Mouse (Mus musculus) kidney, adult 2 months (tissue): Measurements from ENCODE around the gene S100a14. TPM values are rescaled to one million over a fixed set of nuclear protein-coding genes. Genes with fewer than 3 reads are reported as not detected.
A peak's percentile ranks its signal among the peaks of the same experiment; 100 is the strongest.

Experiments
- DNase-seq: peaks from one replicate; pipeline ENCODE4 v3.0.0; 2021
- H3K27ac ChIP-seq: fragments of 200-500 bp; 2 replicates; pipeline ENCODE4 v1.5.1; 2012; ENCODE audit warnings: low read depth, low read length, control low read depth, inconsistent platforms; ENCODE audit not compliant: insufficient read depth
- H3K27me3 ChIP-seq: fragments of 200-500 bp; replicated peaks from 2 replicates; pipeline ENCODE4 v1.6.1; 2012; ENCODE audit warnings: mild to moderate bottlenecking, moderate library complexity, low read length, inconsistent platforms; ENCODE audit not compliant: control insufficient read depth, insufficient read depth
- H3K36me3 ChIP-seq: fragments of 200-500 bp; 2 replicates; pipeline ENCODE4 v1.6.1; 2012; ENCODE audit warnings: mild to moderate bottlenecking, moderate library complexity, low read length, inconsistent platforms; ENCODE audit not compliant: control insufficient read depth, insufficient read depth
- H3K4me1 ChIP-seq: fragments of 200-500 bp; 2 replicates; pipeline ENCODE4 v1.6.1; 2011; ENCODE audit warnings: low read length; ENCODE audit not compliant: control insufficient read depth, insufficient read depth
- H3K4me3 ChIP-seq: fragments of 200-500 bp; 2 replicates; pipeline ENCODE4 v1.5.1; 2011; ENCODE audit warnings: mild to moderate bottlenecking, low read depth, low read length, control low read depth; ENCODE audit not compliant: insufficient read depth
- CTCF ChIP-seq: fragments of 200-500 bp; conservative IDR thresholded peaks from 2 replicates; pipeline ENCODE4 v1.5.1; 2011; ENCODE audit warnings: low read depth, mild to moderate bottlenecking, control low read depth, low read length, moderate library complexity, mixed read lengths; ENCODE audit not compliant: insufficient read depth, insufficient read length
- POLR2A ChIP-seq: fragments of 200-500 bp; IDR thresholded peaks from one replicate; pipeline ENCODE4 v1.6.1; 2011; ENCODE audit warnings: low read depth, low read length, control low read depth
- WGBS: fragments of 180-500 bp; shearing (Covaris S2); methylation state at CpG from one replicate; pipeline ENCODE4 v1.1.7; 2018; 5-methylcytosine and 5-hydroxymethylcytosine counted together
- polyA plus RNA-seq: library from polyadenylated mRNA; depleted of rRNA; stranded (reverse); fragments of >200 nt; gene quantifications from 2 replicates; pipeline ENCODE4 v1.2.3, GENCODE M21; 2012

The S100a14 gene
- polyA plus RNA-seq, 1 experiment = 0.61 TPM

GRCm38 (mm10) chr3:90540904-90541303, 14.2 kb downstream of the S100a14 start:
- peak; percentile 78 for DNase-seq
- Histone ChIP-seq H3K27me3 (no peaks in the 10 kb centered on the region), H3K36me3 (no peaks in the 10 kb centered on the region), H3K27ac (peak overlapping the region; percentile 84), H3K4me1 (peaks cover 8% of the 10 kb centered on the region), H3K4me3 (peak overlapping the region; percentile 37)
- 63% methylated on average over 4 of the region's 4 CpGs for WGBS
- TF ChIP-seq CTCF = no peak
- peak; percentile 33 for TF ChIP-seq POLR2A

- WGBS = 60% methylated on average over 5 of the region's 5 CpGs
- Histone ChIP-seq H3K36me3 (no peaks in the 10 kb centered on the region), H3K27me3 (no peaks in the 10 kb centered on the region), H3K4me3 (no peak overlapping the region), H3K27ac (no peak overlapping the region), H3K4me1 (no peaks in the 10 kb centered on the region)
- DNase-seq = peak; percentile 56
- TF ChIP-seq POLR2A (no peak), CTCF (no peak)
These were observed 23.2 kb downstream of the S100a14 start for GRCm38 (mm10) chr3:90549676-90550420.

GRCm38 (mm10) chr3:90550421-90550790, 23.8 kb downstream of the S100a14 start:
- Histone ChIP-seq H3K4me1 (no peaks in the 10 kb centered on the region), H3K27ac (no peak overlapping the region), H3K4me3 (no peak overlapping the region), H3K36me3 (no peaks in the 10 kb centered on the region), H3K27me3 (no peaks in the 10 kb centered on the region)
- TF ChIP-seq CTCF = no peak
- no peak for TF ChIP-seq POLR2A
- 89% methylated on average over 2 of the region's 2 CpGs for WGBS
- no peak for DNase-seq

- no peaks in the 10 kb centered on the region for H3K27me3 ChIP-seq
- H3K36me3 ChIP-seq = no peaks in the 10 kb centered on the region
- H3K4me1 ChIP-seq = no peaks in the 10 kb centered on the region
- no peak overlapping the region for H3K27ac ChIP-seq
- WGBS = 90% methylated on average over 2 of the region's 2 CpGs
- TF ChIP-seq POLR2A = no peak
- TF ChIP-seq CTCF = no peak
- no peak overlapping the region for H3K4me3 ChIP-seq
- no peak for DNase-seq
These were observed 25.6 kb downstream of the S100a14 start for GRCm38 (mm10) chr3:90552231-90552630.

GRCm38 (mm10) chr3:90555954-90556353, 29.3 kb downstream of the S100a14 start:
- Histone ChIP-seq H3K4me3 (no peak overlapping the region), H3K36me3 (no peaks in the 10 kb centered on the region), H3K4me1 (no peaks in the 10 kb centered on the region), H3K27ac (no peak overlapping the region), H3K27me3 (no peaks in the 10 kb centered on the region)
- WGBS = 64% methylated on average over 5 of the region's 5 CpGs
- TF ChIP-seq CTCF = no peak
- no peak for TF ChIP-seq POLR2A
- peak; percentile 22 for DNase-seq

GRCm38 (mm10) chr3:90560008-90560628, 33.5 kb downstream of the S100a14 start, which contains the start of gene S100a3:
Gene S100a3, plus strand, starts transcription at chr3:90560578.
- H3K27me3 ChIP-seq = no peaks in the 10 kb centered on the region
- no peak for TF ChIP-seq CTCF
- no peak for TF ChIP-seq POLR2A
- H3K36me3 ChIP-seq = no peaks in the 10 kb centered on the region
- no peak for DNase-seq
- no peaks in the 10 kb centered on the region for H3K4me1 ChIP-seq
- no peak within 1 kb of the TSS for H3K27ac ChIP-seq
- 75% methylated on average over 6 of the region's 6 CpGs for WGBS
- no peak within 1 kb of the TSS for H3K4me3 ChIP-seq

- 85% methylated on average over 5 of the region's 5 CpGs for WGBS
- no peak for TF ChIP-seq POLR2A
- no peak for TF ChIP-seq CTCF
- DNase-seq = no peak
- Histone ChIP-seq H3K4me1 (no peaks in the 10 kb centered on the region), H3K4me3 (no peak overlapping the region), H3K27ac (no peak overlapping the region), H3K36me3 (no peaks in the 10 kb centered on the region), H3K27me3 (no peaks in the 10 kb centered on the region)
These were observed 48.0 kb downstream of the S100a14 start for GRCm38 (mm10) chr3:90574691-90575090.
